Mouse (Mus musculus): ENCODE data around the gene Cwf19l1.
A peak's percentile ranks its signal among the peaks of the same experiment; 100 is the strongest.
"Not testable (repeated sequence)": the region's sequence is repeated elsewhere in the genome, so short reads cannot be mapped to it uniquely, and the experiment has no call there.

Cwf19l1 gene

GRCm38 (mm10) chr19:44135072-44135959, at the start of gene Cwf19l1:
Gene Cwf19l1 (minus strand): TSS chr19:44135876.
- peak; percentile 93 for DNase-seq (ENCODE audit: low spot score)

- no peak for DNase-seq (ENCODE audit: low spot score)
These were observed 48.3 kb upstream of the Cwf19l1 start for GRCm38 (mm10) chr19:44183968-44184367.

- DNase-seq (ENCODE audit: low spot score), result no peak
These were observed 44.8 kb upstream of the Cwf19l1 start for GRCm38 (mm10) chr19:44180502-44180901.

- no peak for DNase-seq (ENCODE audit: low spot score)
These were observed 41.1 kb upstream of the Cwf19l1 start for GRCm38 (mm10) chr19:44176741-44177140.

- no peak for DNase-seq (ENCODE audit: low spot score)
These were observed 39.2 kb upstream of the Cwf19l1 start for GRCm38 (mm10) chr19:44174835-44175234.

- peak; percentile 54 for DNase-seq (ENCODE audit: low spot score)
These were observed 25.8 kb upstream of the Cwf19l1 start for GRCm38 (mm10) chr19:44161515-44161914.

- no peak for DNase-seq (ENCODE audit: low spot score)
These were observed 23.7 kb upstream of the Cwf19l1 start for GRCm38 (mm10) chr19:44159386-44159785.

GRCm38 (mm10) chr19:44157005-44157404, 21.3 kb upstream of the Cwf19l1 start:
- DNase-seq (ENCODE audit: low spot score), result no peak

GRCm38 (mm10) chr19:44153781-44154180, 18.1 kb upstream of the Cwf19l1 start:
- no peak for DNase-seq (ENCODE audit: low spot score)

GRCm38 (mm10) chr19:44148991-44149390, 13.3 kb upstream of the Cwf19l1 start:
- DNase-seq (ENCODE audit: low spot score), result no peak

GRCm38 (mm10) chr19:44148345-44148744, 12.7 kb upstream of the Cwf19l1 start:
- peak; percentile 19 for DNase-seq (ENCODE audit: low spot score)

- DNase-seq (ENCODE audit: low spot score), result no peak
These were observed 11.3 kb upstream of the Cwf19l1 start for GRCm38 (mm10) chr19:44146951-44147350.

- DNase-seq (ENCODE audit: low spot score), result no peak
These were observed 10.8 kb upstream of the Cwf19l1 start for GRCm38 (mm10) chr19:44146568-44146879.

GRCm38 (mm10) chr19:44145702-44146567, 10.3 kb upstream of the Cwf19l1 start, which contains the start of gene Bloc1s2:
Gene Bloc1s2 (minus strand): TSS chr19:44146446.
- peak; percentile 85 for DNase-seq (ENCODE audit: low spot score)

GRCm38 (mm10) chr19:44144366-44144765, 8.7 kb upstream of the Cwf19l1 start:
- DNase-seq (ENCODE audit: low spot score), result no peak

GRCm38 (mm10) chr19:44135960-44136485, 347 bp upstream of the Cwf19l1 start:
- DNase-seq (ENCODE audit: low spot score), result no peak

- no peak for DNase-seq (ENCODE audit: low spot score)
These were observed 2.8 kb downstream of the Cwf19l1 start for GRCm38 (mm10) chr19:44132917-44133316.

GRCm38 (mm10) chr19:44128560-44128959, 7.1 kb downstream of the Cwf19l1 start:
- DNase-seq (ENCODE audit: low spot score), result no peak

- DNase-seq (ENCODE audit: low spot score), result no peak
These were observed 7.8 kb downstream of the Cwf19l1 start for GRCm38 (mm10) chr19:44127729-44128497.

GRCm38 (mm10) chr19:44121137-44121536, 14.5 kb downstream of the Cwf19l1 start:
- DNase-seq (ENCODE audit: low spot score), result no peak

GRCm38 (mm10) chr19:44120686-44121085, 15.0 kb downstream of the Cwf19l1 start:
- not testable (repeated sequence) for DNase-seq (ENCODE audit: low spot score)

- no peak for DNase-seq (ENCODE audit: low spot score)
These were observed 17.9 kb downstream of the Cwf19l1 start for GRCm38 (mm10) chr19:44117793-44118192.
